Mouse (Mus musculus): Measurements from ENCODE around the gene Kirrel3.

The Kirrel3 gene

DNA sequence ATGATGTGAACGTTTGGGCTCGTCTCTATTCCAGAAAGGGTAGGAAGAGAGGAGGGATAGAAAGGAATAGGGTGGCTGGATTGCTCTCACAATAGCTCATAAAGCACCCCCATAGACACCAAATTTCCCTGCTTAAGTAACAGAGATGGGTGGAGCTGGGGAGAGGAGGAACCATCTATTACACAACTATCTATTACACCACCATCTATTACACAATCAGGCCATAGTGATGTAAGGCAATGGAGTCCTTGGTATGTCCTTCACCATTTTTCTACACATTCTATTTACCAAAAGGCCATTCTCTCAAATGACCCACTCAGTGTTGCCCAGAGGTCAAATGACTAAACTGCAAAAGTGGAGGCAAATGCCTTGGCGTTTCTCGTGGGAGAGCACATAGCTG lies 119.2 kb downstream of the Kirrel3 start:
- DNase-seq, result peak; percentile 28

DNA sequence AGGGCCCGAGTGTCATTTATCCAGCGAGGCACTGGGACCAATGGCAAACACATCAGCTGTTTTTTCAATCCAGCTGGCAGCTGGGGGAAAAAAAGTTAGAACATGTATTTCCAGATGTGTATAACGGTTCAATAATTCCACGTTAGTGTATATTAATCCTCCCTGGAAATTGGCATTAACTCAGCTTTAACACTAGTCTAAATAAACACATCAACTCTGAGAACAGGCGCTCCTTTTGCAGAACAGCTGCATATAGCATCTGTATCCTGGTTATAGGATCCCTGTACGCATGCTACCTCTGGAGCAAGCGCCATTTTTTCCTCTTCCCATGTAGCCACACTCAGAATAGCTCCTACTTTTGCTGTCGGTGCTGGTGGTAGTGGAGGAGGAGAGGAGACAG lies 119.8 kb downstream of the Kirrel3 start:
- no peak for DNase-seq

GRCm38 (mm10) chr9:34607976-34608375 lies 122.3 kb downstream of the Kirrel3 start:
- DNase-seq, result no peak

- no peak for DNase-seq
Measured at GRCm38 (mm10) chr9:34612886-34613769, 127.4 kb downstream of the Kirrel3 start.

DNA sequence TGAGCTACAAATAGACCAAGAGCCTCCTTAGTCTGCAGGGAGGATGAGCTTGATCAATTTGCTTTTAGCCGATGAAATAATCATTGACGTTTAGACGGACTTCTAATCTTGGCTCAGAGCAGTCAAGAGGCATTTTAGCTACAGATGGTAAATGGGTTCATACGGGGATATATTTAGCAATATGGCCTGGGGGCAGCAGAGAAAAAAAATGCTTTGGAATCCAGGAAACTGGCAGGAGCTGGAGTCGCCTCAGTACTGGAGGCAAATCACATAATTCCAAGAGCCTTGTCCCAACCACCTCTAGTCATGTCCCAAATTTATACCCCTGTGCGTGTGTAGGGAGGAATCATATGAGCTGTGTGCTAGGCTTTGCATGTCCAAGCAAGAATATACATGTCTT lies 132.4 kb downstream of the Kirrel3 start:
- no peak for DNase-seq

GRCm38 (mm10) chr9:34619913-34620312 lies 134.2 kb downstream of the Kirrel3 start:
- DNase-seq, result no peak

DNA sequence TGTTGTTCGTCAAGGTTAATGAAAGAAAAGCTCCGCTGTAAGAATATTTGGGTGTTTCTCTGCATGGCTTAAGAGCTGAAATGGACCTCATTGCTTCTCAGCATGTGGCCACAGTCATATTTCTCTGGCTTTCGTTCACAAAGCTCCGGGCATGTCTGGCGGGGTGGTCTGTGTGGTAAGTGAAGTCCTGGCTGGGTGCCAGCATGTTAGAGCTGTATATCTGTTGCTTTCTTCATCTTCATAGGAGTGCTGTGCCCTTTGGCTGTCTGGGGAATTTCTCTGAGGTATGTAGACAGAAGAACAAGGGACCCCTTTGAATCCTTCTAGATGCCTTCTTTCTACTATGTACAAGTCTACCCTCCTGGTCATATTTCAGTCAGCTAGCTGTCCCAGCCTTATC lies 137.8 kb downstream of the Kirrel3 start:
- no peak for DNase-seq

- DNase-seq, result no peak
Measured at GRCm38 (mm10) chr9:34624021-34624420, 138.3 kb downstream of the Kirrel3 start.

GRCm38 (mm10) chr9:34628841-34629240 lies 143.1 kb downstream of the Kirrel3 start:
- no peak for DNase-seq

GRCm38 (mm10) chr9:34635696-34636095 lies 150.0 kb downstream of the Kirrel3 start:
- no peak for DNase-seq

- no peak for DNase-seq
Measured at GRCm38 (mm10) chr9:34643917-34644316, 158.2 kb downstream of the Kirrel3 start.

DNA sequence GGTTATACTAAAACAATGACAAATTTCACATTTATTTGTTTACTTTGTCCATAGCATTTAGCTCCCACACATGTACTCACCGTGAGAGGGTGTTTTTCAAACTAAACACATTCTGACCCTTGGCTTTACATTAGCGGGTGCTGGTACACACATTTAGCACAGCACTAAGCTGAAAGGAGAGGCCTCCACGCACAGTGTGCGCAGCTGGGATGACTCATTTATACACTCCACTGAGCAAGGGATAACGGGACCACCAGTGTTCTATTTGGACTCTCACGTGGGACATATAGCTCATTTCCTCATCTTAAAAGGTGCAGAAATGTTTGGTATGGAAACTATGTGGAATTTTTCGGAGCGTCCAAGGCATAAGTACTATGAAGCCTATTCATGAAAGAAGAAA lies 158.7 kb downstream of the Kirrel3 start:
- no peak for DNase-seq

DNA sequence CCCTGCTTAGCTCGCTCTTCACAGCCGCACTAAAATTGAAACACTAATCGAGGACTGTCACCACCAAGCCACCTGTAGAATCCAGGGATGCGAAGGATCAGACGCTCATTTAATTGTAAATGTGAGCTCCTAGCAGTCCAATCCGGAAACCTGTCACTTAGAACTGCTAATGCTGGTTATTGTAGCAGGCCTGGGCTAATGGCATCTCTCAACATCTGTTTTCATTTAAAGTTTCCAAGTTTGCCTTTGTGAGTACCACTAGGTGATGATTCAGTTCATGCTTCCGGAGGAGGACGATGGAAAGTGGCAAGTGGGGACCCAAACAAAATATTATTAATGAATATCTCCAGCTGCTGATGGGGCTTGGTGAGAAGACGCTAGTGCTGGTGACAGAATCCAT lies 161.1 kb downstream of the Kirrel3 start:
- no peak for DNase-seq

DNA sequence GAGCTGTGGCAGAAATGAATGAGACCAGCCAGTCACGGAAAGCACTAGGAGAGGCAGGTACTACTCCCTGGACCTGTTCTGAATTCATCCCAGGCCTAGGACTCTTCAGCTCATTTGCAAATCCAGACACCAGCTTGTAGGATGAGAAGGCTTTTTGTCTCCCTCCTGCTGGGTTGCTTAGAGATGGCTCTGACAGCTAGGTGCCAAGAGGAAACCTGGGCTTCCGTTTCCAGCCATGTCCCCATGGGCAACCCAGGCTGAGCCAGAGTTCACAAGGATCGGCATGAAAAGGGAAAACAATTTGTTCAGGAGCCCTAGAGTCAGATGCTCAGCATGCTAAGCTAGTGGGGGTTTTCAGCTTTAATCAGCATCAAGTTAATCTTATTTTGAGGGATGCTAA lies 166.6 kb downstream of the Kirrel3 start:
- no peak for DNase-seq

- no peak for DNase-seq
Measured at GRCm38 (mm10) chr9:34653141-34653540, 167.4 kb downstream of the Kirrel3 start.

GRCm38 (mm10) chr9:34660566-34660965 lies 174.9 kb downstream of the Kirrel3 start:
- DNase-seq, result peak; percentile 8

DNA sequence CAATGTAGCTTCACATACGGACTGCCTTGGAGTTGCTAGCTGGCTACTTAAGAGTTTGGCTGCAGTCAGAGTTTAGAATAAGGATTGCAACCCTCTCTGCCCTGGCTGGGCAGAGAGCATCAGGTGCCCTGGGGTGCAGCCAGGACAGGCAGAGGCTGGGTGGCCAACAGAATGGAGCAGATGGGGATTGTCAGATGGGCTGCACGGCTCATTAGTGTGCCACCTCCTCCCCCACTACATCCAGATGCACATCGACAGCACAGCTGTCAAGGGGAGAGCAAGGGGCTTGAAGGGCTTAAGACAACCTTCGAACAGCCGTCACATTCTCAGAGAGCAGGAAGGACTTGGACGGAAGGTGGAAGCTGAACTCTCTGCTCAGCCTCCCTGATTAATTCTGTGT lies 177.7 kb downstream of the Kirrel3 start:
- no peak for DNase-seq

- no peak for DNase-seq
Measured at GRCm38 (mm10) chr9:34665361-34666129, 179.9 kb downstream of the Kirrel3 start.

DNA sequence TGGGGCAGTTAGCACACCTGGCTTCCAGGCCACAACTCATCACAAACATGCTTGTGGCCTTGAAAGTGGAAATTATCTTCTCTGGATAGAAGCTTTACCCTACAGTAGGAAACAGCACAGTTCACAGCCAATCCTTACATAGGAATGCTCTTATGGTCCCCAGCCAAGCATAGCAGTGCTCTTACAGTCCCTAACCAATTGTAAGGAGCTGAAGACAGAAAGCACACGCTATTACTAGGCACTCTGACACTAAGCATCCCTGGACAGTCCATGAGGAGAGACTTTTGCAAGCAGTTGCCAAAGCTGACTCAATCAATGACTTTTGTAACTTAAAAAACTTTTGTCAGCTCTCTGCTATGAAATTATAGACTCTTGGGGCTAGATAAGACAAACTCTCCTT lies 181.5 kb downstream of the Kirrel3 start:
- no peak for DNase-seq

DNA sequence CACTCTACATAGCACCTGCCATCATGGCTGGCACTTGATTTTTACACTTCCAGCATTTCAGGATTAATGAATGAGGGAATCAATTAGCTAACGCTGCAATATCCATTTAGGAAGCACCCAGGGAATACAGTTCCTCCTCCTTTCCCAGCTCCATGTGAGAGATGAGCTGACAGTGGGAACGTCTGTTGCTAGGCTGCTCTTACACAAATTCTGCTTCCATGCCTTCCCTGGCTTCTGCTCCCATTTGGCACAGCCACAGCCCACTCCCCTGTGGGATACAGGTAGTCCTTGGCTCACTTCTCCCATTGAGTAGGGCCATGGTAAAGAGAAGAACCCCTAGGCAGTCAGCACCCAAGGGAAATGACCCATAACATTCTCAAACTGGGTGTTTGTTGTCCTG lies 185.2 kb downstream of the Kirrel3 start:
- DNase-seq, result no peak

DNA sequence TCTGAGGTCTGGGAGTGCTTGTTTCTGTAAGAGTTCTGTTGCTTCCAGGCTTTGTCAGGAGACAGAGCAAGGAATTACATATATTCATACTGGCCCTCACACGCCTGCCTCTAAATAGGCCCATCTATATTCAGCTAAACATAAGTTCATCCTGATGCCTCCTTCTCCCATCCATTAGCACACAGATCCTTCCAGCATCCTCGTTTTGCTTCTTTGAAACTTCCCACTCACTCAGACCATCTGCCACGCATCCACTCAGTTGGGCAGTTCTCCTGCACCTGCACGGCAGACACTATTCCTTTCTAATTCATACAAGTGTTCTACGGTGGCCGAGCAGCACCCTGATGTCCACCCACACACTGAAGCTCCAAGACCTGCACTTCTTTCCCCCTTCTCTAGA lies 201.1 kb downstream of the Kirrel3 start:
- no peak for DNase-seq

- peak; percentile 34 for DNase-seq
Measured at GRCm38 (mm10) chr9:34688358-34688757, 202.7 kb downstream of the Kirrel3 start.

GRCm38 (mm10) chr9:34689375-34689774 lies 203.7 kb downstream of the Kirrel3 start:
- no peak for DNase-seq

DNA sequence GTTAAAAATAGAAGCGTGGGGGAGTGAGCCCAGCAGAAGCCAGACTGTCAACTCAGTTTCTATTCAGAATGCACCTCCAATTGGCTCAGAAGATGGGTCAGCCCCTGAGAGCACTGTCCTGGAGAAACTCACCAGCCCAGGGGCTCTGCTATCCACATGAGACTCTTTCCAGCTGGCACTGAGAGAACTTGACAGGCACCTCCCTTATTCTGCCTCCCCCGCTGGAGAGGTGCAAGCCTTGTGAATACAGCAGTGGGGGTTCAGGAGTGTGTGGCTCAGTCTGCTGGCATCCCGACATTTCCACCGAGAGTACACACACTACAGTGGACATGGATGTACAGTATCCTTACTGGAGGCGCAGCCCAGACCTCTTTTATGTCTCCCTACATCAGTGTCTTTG lies 210.0 kb downstream of the Kirrel3 start:
- no peak for DNase-seq

Data from lung, postnatal 36 days (tissue).